Mouse (Mus musculus) bone marrow macrophage, adult 2 months (primary cell): ENCODE results near the gene Grip1.

Experiments
- CTCF ChIP-seq: IDR thresholded peaks from 2 replicates; pipeline ENCODE4 v1.5.1; 2012; ENCODE audit warnings: low read depth, mild to moderate bottlenecking, low read length, moderate library complexity
- POLR2A ChIP-seq: IDR thresholded peaks from 2 replicates; pipeline ENCODE4 v1.6.1; 2012; ENCODE audit warnings: mild to moderate bottlenecking, low read depth, low read length, borderline replicate concordance

DNA sequence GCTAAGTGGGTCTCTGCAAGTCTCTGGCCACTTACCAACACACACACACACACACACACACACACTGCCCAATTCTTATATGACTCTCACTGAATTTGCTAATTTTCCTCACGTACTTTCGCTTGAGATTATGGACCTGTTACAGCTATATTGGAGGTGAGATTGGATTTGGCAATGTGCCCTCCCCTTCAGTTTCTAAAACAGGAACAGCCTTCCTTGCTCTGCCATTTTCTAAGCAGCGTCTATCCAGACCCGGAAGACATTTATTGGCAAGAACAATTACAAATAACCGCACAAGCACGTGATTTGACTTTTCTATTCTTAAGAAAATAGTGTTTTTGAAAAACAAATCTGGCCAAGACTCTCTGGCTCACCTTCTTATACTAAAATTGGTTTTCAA is 590.6 kb downstream of the Grip1 start:
- TF ChIP-seq CTCF: no peak
- TF ChIP-seq POLR2A: no peak
